Mouse (Mus musculus): Measurements from ENCODE around the gene Grik4.

The Grik4 gene

GRCm38 (mm10) chr9:42533491-42533890 lies 410.8 kb downstream of the Grik4 start:
- Histone ChIP-seq H3K36me3 (ENCODE audit: insufficient read depth, low read length) (no peaks in the 10 kb centered on the region), H3K4me3 (replicated peaks; ENCODE audit: low read length) (no peak overlapping the region), H3K9me3 (ENCODE audit: low read length) (no peaks in the 10 kb centered on the region), H3K4me1 (replicated peaks; ENCODE audit: low read depth, low read length) (peaks cover 16% of the 10 kb centered on the region), H3K27me3 (ENCODE audit: insufficient read depth, low read length) (no peaks in the 10 kb centered on the region)
- TF ChIP-seq CTCF (conservative IDR thresholded peaks at IDR 0.05; ENCODE audit: low read length): no peak
- no peak for TF ChIP-seq POU5F1 (IDR thresholded peaks at IDR 0.05; ENCODE audit: borderline replicate concordance, low read length)
- TF ChIP-seq NANOG (IDR thresholded peaks at IDR 0.05; ENCODE audit: borderline replicate concordance, low read length): no peak

DNA sequence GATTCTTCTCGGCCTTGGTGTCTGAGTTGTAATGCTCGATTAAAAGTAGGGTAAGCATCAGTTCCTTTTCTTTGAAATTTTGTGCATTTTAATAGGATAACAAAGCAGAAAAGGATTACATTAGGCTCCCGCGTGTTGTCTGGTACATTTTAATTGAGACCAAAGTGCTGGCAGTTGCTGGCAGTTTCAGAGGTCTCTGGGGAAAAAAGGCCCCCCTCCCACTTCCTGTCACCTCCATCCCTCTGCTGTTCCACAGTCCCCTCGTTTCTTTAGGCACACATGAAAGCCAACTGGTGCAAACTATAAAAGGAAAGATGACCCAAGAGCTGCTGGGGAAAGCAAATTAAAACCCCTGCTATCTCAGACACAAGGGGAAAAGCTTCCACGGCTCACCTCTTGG lies 411.3 kb downstream of the Grik4 start:
- no peaks in the 10 kb centered on the region for H3K27me3 ChIP-seq (ENCODE audit: insufficient read depth, low read length)
- H3K4me1 ChIP-seq (replicated peaks; ENCODE audit: low read depth, low read length): peaks cover 16% of the 10 kb centered on the region
- H3K36me3 ChIP-seq (ENCODE audit: insufficient read depth, low read length): no peaks in the 10 kb centered on the region
- H3K4me3 ChIP-seq (replicated peaks; ENCODE audit: low read length): no peak overlapping the region
- no peak for TF ChIP-seq NANOG (IDR thresholded peaks at IDR 0.05; ENCODE audit: borderline replicate concordance, low read length)
- TF ChIP-seq POU5F1 (IDR thresholded peaks at IDR 0.05; ENCODE audit: borderline replicate concordance, low read length): no peak
- no peak for TF ChIP-seq CTCF (conservative IDR thresholded peaks at IDR 0.05; ENCODE audit: low read length)
- no peaks in the 10 kb centered on the region for H3K9me3 ChIP-seq (ENCODE audit: low read length)

DNA sequence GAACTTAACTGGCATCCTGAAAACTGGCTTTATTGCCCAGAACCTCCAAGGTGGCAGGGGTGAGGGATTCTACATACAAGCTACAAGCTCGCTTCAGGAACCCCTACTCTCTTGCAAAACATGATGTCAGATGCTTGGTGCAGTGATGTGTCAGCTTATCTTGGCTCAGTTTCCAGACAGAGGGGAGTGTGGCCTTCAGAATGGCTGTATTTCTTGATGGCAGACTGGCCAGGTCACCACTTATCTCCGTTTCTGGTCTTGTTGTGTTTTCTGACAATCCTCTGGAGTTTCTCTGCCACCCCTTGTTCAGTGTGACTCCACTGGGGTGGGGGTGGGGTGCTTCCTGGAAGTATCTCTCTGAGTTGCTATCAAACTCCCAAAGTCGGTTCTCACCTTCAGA lies 412.3 kb downstream of the Grik4 start:
- H3K9me3 ChIP-seq (ENCODE audit: low read length): no peaks in the 10 kb centered on the region
- H3K4me1 ChIP-seq (replicated peaks; ENCODE audit: low read depth, low read length): peaks cover 16% of the 10 kb centered on the region
- H3K36me3 ChIP-seq (ENCODE audit: insufficient read depth, low read length): no peaks in the 10 kb centered on the region
- no peak overlapping the region for H3K4me3 ChIP-seq (replicated peaks; ENCODE audit: low read length)
- no peak for TF ChIP-seq POU5F1 (IDR thresholded peaks at IDR 0.05; ENCODE audit: borderline replicate concordance, low read length)
- TF ChIP-seq CTCF (conservative IDR thresholded peaks at IDR 0.05; ENCODE audit: low read length): no peak
- no peak for TF ChIP-seq NANOG (IDR thresholded peaks at IDR 0.05; ENCODE audit: borderline replicate concordance, low read length)
- H3K27me3 ChIP-seq (ENCODE audit: insufficient read depth, low read length): no peaks in the 10 kb centered on the region

GRCm38 (mm10) chr9:42530221-42531152 lies 413.8 kb downstream of the Grik4 start:
- H3K4me3 ChIP-seq (replicated peaks; ENCODE audit: low read length): no peak overlapping the region
- H3K27me3 ChIP-seq (ENCODE audit: insufficient read depth, low read length): 0 out of 2 replicates have a peak, but pooled peaks cover 2% of the 10 kb centered on the region
- H3K4me1 ChIP-seq (replicated peaks; ENCODE audit: low read depth, low read length): peaks cover 16% of the 10 kb centered on the region
- no peaks in the 10 kb centered on the region for H3K36me3 ChIP-seq (ENCODE audit: insufficient read depth, low read length)
- H3K9me3 ChIP-seq (ENCODE audit: low read length): no peaks in the 10 kb centered on the region
- TF ChIP-seq CTCF (conservative IDR thresholded peaks at IDR 0.05; ENCODE audit: low read length) (no peak), NANOG (IDR thresholded peaks at IDR 0.05; ENCODE audit: borderline replicate concordance, low read length) (no peak), POU5F1 (IDR thresholded peaks at IDR 0.05; ENCODE audit: borderline replicate concordance, low read length) (no peak)

GRCm38 (mm10) chr9:42520587-42521084 lies 423.7 kb downstream of the Grik4 start:
- Histone ChIP-seq H3K4me3 (replicated peaks; ENCODE audit: low read length) (peak overlapping the region; percentile 78), H3K27me3 (ENCODE audit: insufficient read depth, low read length) (peaks cover 49% of the 10 kb centered on the region), H3K4me1 (replicated peaks; ENCODE audit: low read depth, low read length) (peaks cover 27% of the 10 kb centered on the region), H3K36me3 (ENCODE audit: insufficient read depth, low read length) (no peaks in the 10 kb centered on the region), H3K9me3 (ENCODE audit: low read length) (no peaks in the 10 kb centered on the region)
- TF ChIP-seq NANOG (IDR thresholded peaks at IDR 0.05; ENCODE audit: borderline replicate concordance, low read length) (no peak), CTCF (conservative IDR thresholded peaks at IDR 0.05; ENCODE audit: low read length) (no peak), POU5F1 (IDR thresholded peaks at IDR 0.05; ENCODE audit: borderline replicate concordance, low read length) (no peak)

- no peaks in the 10 kb centered on the region for H3K9me3 ChIP-seq (ENCODE audit: low read length)
- peaks cover 43% of the 10 kb centered on the region for H3K27me3 ChIP-seq (ENCODE audit: insufficient read depth, low read length)
- H3K4me1 ChIP-seq (replicated peaks; ENCODE audit: low read depth, low read length): peaks cover 30% of the 10 kb centered on the region
- TF ChIP-seq POU5F1 (IDR thresholded peaks at IDR 0.05; ENCODE audit: borderline replicate concordance, low read length): no peak
- TF ChIP-seq CTCF (conservative IDR thresholded peaks at IDR 0.05; ENCODE audit: low read length): no peak
- TF ChIP-seq NANOG (IDR thresholded peaks at IDR 0.05; ENCODE audit: borderline replicate concordance, low read length): no peak
- no peak overlapping the region for H3K4me3 ChIP-seq (replicated peaks; ENCODE audit: low read length)
- no peaks in the 10 kb centered on the region for H3K36me3 ChIP-seq (ENCODE audit: insufficient read depth, low read length)
Measured at GRCm38 (mm10) chr9:42518163-42518562, 426.1 kb downstream of the Grik4 start.

DNA sequence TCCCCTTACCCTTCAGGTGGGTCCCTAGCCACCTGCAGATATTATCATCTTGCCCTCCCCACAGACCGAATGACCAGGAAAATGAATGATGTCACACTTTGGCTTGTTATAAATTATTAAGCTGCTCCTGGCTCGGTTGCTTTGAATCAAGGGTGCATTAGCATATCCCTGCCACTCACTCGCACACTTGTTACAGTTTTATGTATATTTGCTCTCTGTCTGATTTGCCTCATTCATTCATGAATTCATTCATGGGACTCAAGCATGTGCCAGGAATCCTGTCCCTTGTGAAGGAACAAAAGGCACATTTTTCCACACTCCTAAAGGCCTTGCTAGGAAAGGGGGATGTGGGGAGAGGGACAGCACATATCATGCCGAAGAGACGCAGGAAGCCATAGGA lies 431.1 kb downstream of the Grik4 start:
- no peaks in the 10 kb centered on the region for H3K36me3 ChIP-seq (ENCODE audit: insufficient read depth, low read length)
- peaks cover 26% of the 10 kb centered on the region for H3K4me1 ChIP-seq (replicated peaks; ENCODE audit: low read depth, low read length)
- H3K4me3 ChIP-seq (replicated peaks; ENCODE audit: low read length): no peak overlapping the region
- H3K9me3 ChIP-seq (ENCODE audit: low read length): peaks cover 27% of the 10 kb centered on the region
- TF ChIP-seq CTCF (conservative IDR thresholded peaks at IDR 0.05; ENCODE audit: low read length) (no peak), NANOG (IDR thresholded peaks at IDR 0.05; ENCODE audit: borderline replicate concordance, low read length) (no peak), POU5F1 (IDR thresholded peaks at IDR 0.05; ENCODE audit: borderline replicate concordance, low read length) (no peak)
- H3K27me3 ChIP-seq (ENCODE audit: insufficient read depth, low read length): peaks cover 3% of the 10 kb centered on the region; the same call in 1 of the 2 replicates

DNA sequence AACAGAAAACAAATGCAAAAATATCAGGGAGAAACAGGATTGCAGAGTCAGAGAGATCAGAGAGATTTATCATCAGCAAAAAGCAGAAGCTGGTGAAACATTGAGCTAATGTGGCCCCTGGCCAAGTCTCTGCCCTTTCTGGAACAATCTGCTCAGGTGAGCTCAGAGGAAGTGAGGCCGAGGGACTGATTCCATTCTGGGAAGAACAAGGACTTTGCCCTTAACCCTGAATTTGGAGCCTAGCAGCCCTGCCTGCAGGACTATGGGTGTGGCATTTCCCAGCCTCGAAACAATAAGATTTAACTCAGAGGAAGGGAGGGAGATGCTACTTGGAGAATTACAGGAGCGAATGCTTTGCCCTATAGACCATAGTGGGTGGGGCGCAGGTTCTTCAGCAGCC lies 432.0 kb downstream of the Grik4 start:
- Histone ChIP-seq H3K4me1 (replicated peaks; ENCODE audit: low read depth, low read length) (peaks cover 19% of the 10 kb centered on the region), H3K4me3 (replicated peaks; ENCODE audit: low read length) (no peak overlapping the region), H3K9me3 (ENCODE audit: low read length) (peaks cover 27% of the 10 kb centered on the region), H3K36me3 (ENCODE audit: insufficient read depth, low read length) (no peaks in the 10 kb centered on the region), H3K27me3 (ENCODE audit: insufficient read depth, low read length) (peaks cover 3% of the 10 kb centered on the region; the same call in 1 of the 2 replicates)
- no peak for TF ChIP-seq CTCF (conservative IDR thresholded peaks at IDR 0.05; ENCODE audit: low read length)
- TF ChIP-seq NANOG (IDR thresholded peaks at IDR 0.05; ENCODE audit: borderline replicate concordance, low read length): no peak
- no peak for TF ChIP-seq POU5F1 (IDR thresholded peaks at IDR 0.05; ENCODE audit: borderline replicate concordance, low read length)

Measured in E14TG2a.4 (cell line).